Mouse (Mus musculus): ENCODE results near the gene Pmm2. TPM values are rescaled to one million over a fixed set of nuclear protein-coding genes. Genes with fewer than 3 reads are reported as not detected.

Pmm2 gene
- total and polyA plus RNA-seq, 2 experiments from 2014 or later = 25.7 to 33.1 TPM

GRCm38 (mm10) chr16:8675559-8675958 is 38.1 kb downstream of the Pmm2 start:
- 87% methylated on average over 8 of the region's 8 CpGs for WGBS
- Histone ChIP-seq H3K9ac (replicated peaks; ENCODE audit: low read length) (no peak overlapping the region), H3K27ac (no peak overlapping the region), H3K36me3 (ENCODE audit: insufficient read depth, low read length) (no peaks in the 10 kb centered on the region), H3K4me3 (ENCODE audit: low read length) (no peak overlapping the region), H3K27me3 (ENCODE audit: insufficient read depth, low read length) (no peaks in the 10 kb centered on the region), H3K4me2 (ENCODE audit: low read depth, low read length) (no peak overlapping the region), H3K4me1 (ENCODE audit: insufficient read depth, low read length) (peaks cover 4% of the 10 kb centered on the region; the same call in 1 of the 2 replicates), H3K9me3 (ENCODE audit: low read length) (no peaks in the 10 kb centered on the region)
- no peak for DNase-seq (ENCODE audit: low spot score)
- no peak for ATAC-seq
- TF ChIP-seq CTCF (IDR thresholded peaks at IDR 0.05; ENCODE audit: low read depth) = no peak

GRCm38 (mm10) chr16:8676228-8676627 is 38.8 kb downstream of the Pmm2 start:
- no peak for DNase-seq (ENCODE audit: low spot score)
- Histone ChIP-seq H3K4me2 (ENCODE audit: low read depth, low read length) (no peak overlapping the region), H3K27ac (no peak overlapping the region), H3K9ac (replicated peaks; ENCODE audit: low read length) (no peak overlapping the region), H3K4me3 (ENCODE audit: low read length) (no peak overlapping the region), H3K4me1 (ENCODE audit: insufficient read depth, low read length) (no peaks in the 10 kb centered on the region; the same call in 1 of the 2 replicates), H3K36me3 (ENCODE audit: insufficient read depth, low read length) (no peaks in the 10 kb centered on the region; the same call in 1 of the 2 replicates), H3K9me3 (ENCODE audit: low read length) (no peaks in the 10 kb centered on the region), H3K27me3 (ENCODE audit: insufficient read depth, low read length) (no peaks in the 10 kb centered on the region)
- TF ChIP-seq CTCF (IDR thresholded peaks at IDR 0.05; ENCODE audit: low read depth) = no peak
- 90% methylated on average over 2 of the region's 2 CpGs for WGBS
- no peak for ATAC-seq

GRCm38 (mm10) chr16:8676800-8677199 is 39.3 kb downstream of the Pmm2 start:
- no peaks in the 10 kb centered on the region; the same call in 1 of the 2 replicates for H3K36me3 ChIP-seq (ENCODE audit: insufficient read depth, low read length)
- ATAC-seq (peak; percentile 10; the same call in 1 of the 2 replicates), DNase-seq (ENCODE audit: low spot score) (peak; percentile 72)
- H3K27ac ChIP-seq = no peak overlapping the region
- no peaks in the 10 kb centered on the region for H3K9me3 ChIP-seq (ENCODE audit: low read length)
- H3K4me2 ChIP-seq (ENCODE audit: low read depth, low read length) = no peak overlapping the region
- H3K4me1 ChIP-seq (ENCODE audit: insufficient read depth, low read length) = no peaks in the 10 kb centered on the region
- TF ChIP-seq CTCF (IDR thresholded peaks at IDR 0.05; ENCODE audit: low read depth) = peak; percentile 93
- H3K4me3 ChIP-seq (ENCODE audit: low read length) = no peak overlapping the region
- H3K27me3 ChIP-seq (ENCODE audit: insufficient read depth, low read length) = no peaks in the 10 kb centered on the region
- WGBS = 49% methylated on average over 4 of the region's 4 CpGs
- no peak overlapping the region for H3K9ac ChIP-seq (replicated peaks; ENCODE audit: low read length)

- Histone ChIP-seq H3K4me2 (ENCODE audit: low read depth, low read length) (no peak overlapping the region), H3K36me3 (ENCODE audit: insufficient read depth, low read length) (no peaks in the 10 kb centered on the region; the same call in 1 of the 2 replicates), H3K27ac (no peak overlapping the region), H3K9me3 (ENCODE audit: low read length) (no peaks in the 10 kb centered on the region), H3K27me3 (ENCODE audit: insufficient read depth, low read length) (no peaks in the 10 kb centered on the region), H3K4me3 (ENCODE audit: low read length) (no peak overlapping the region), H3K4me1 (ENCODE audit: insufficient read depth, low read length) (no peaks in the 10 kb centered on the region), H3K9ac (replicated peaks; ENCODE audit: low read length) (no peak overlapping the region)
- DNase-seq (ENCODE audit: low spot score) = no peak
- WGBS = 40% methylated on average over 5 of the region's 5 CpGs
- ATAC-seq = no peak
- TF ChIP-seq CTCF (IDR thresholded peaks at IDR 0.05; ENCODE audit: low read depth) = no peak
Observed at GRCm38 (mm10) chr16:8678035-8678434, 40.6 kb downstream of the Pmm2 start.

- Histone ChIP-seq H3K27me3 (ENCODE audit: insufficient read depth, low read length) (no peaks in the 10 kb centered on the region), H3K9ac (replicated peaks; ENCODE audit: low read length) (no peak overlapping the region), H3K27ac (no peak overlapping the region), H3K4me2 (ENCODE audit: low read depth, low read length) (no peak overlapping the region), H3K9me3 (ENCODE audit: low read length) (no peaks in the 10 kb centered on the region), H3K4me1 (ENCODE audit: insufficient read depth, low read length) (no peaks in the 10 kb centered on the region), H3K4me3 (ENCODE audit: low read length) (no peak overlapping the region), H3K36me3 (ENCODE audit: insufficient read depth, low read length) (peaks cover under 1% of the 10 kb centered on the region; the same call in 1 of the 2 replicates)
- 73% methylated on average over 4 of the region's 4 CpGs for WGBS
- DNase-seq (ENCODE audit: low spot score) (no peak), ATAC-seq (no peak)
- no peak for TF ChIP-seq CTCF (IDR thresholded peaks at IDR 0.05; ENCODE audit: low read depth)
Observed at GRCm38 (mm10) chr16:8678676-8679075, 41.2 kb downstream of the Pmm2 start.

- Histone ChIP-seq H3K9ac (replicated peaks; ENCODE audit: low read length) (no peak overlapping the region), H3K27ac (no peak overlapping the region), H3K4me1 (ENCODE audit: insufficient read depth, low read length) (no peaks in the 10 kb centered on the region), H3K36me3 (ENCODE audit: insufficient read depth, low read length) (peaks cover 4% of the 10 kb centered on the region; the same call in 1 of the 2 replicates), H3K4me2 (ENCODE audit: low read depth, low read length) (no peak overlapping the region), H3K4me3 (ENCODE audit: low read length) (no peak overlapping the region), H3K9me3 (ENCODE audit: low read length) (no peaks in the 10 kb centered on the region), H3K27me3 (ENCODE audit: insufficient read depth, low read length) (no peaks in the 10 kb centered on the region)
- TF ChIP-seq CTCF (IDR thresholded peaks at IDR 0.05; ENCODE audit: low read depth) = no peak
- WGBS = 81% methylated on average over 3 of the region's 3 CpGs
- ATAC-seq (no peak), DNase-seq (ENCODE audit: low spot score) (no peak)
Observed at GRCm38 (mm10) chr16:8679780-8680179, 42.3 kb downstream of the Pmm2 start.

- Histone ChIP-seq H3K4me1 (ENCODE audit: insufficient read depth, low read length) (no peaks in the 10 kb centered on the region), H3K4me2 (ENCODE audit: low read depth, low read length) (no peak within 1 kb of the TSS), H3K27ac (no peak within 1 kb of the TSS), H3K27me3 (ENCODE audit: insufficient read depth, low read length) (no peaks in the 10 kb centered on the region), H3K9ac (replicated peaks; ENCODE audit: low read length) (no peak within 1 kb of the TSS), H3K36me3 (ENCODE audit: insufficient read depth, low read length) (peaks cover 4% of the 10 kb centered on the region; the same call in 1 of the 2 replicates), H3K4me3 (ENCODE audit: low read length) (no peak within 1 kb of the TSS), H3K9me3 (ENCODE audit: low read length) (no peaks in the 10 kb centered on the region)
- no peak for TF ChIP-seq CTCF (IDR thresholded peaks at IDR 0.05; ENCODE audit: low read depth)
- DNase-seq (ENCODE audit: low spot score) = no peak
- ATAC-seq = no peak
- 86% methylated on average over 5 of the region's 5 CpGs for WGBS
Observed at GRCm38 (mm10) chr16:8680470-8680869, 43.0 kb downstream of the Pmm2 start, which contains the start of gene Gm5767. Gene Gm5767, plus strand, starts transcription at chr16:8680770.

Measured in hindbrain, postnatal 0 days (tissue).